Mouse (Mus musculus) heart, embryonic 15.5 days (tissue): Measurements from ENCODE around the gene Ttc30b. TPM values are rescaled to one million over a fixed set of nuclear protein-coding genes. Genes with fewer than 3 reads are reported as not detected.

ENCODE experiments used
- ATAC-seq: fragments of 200-750 bp; cut with Nextera tagmentation; replicated peaks from 2 replicates; pipeline ENCODE4 v1.8.0; 2017; ENCODE audit warnings: low read depth, moderate TSS enrichment; ENCODE audit not compliant: insufficient number of reproducible peaks, insufficient read depth, low FRiP score
- H3K27ac ChIP-seq: fragments of 300-500 bp; sonication (generic); 2 replicates; pipeline ENCODE4 v1.5.1; 2015; ENCODE audit warnings: mild to moderate bottlenecking, inconsistent platforms
- H3K27me3 ChIP-seq: fragments of 300-500 bp; sonication (generic); 2 replicates; pipeline ENCODE4 v1.6.1; 2015; ENCODE audit warnings: inconsistent platforms
- H3K36me3 ChIP-seq: fragments of 300-500 bp; sonication (generic); 2 replicates; pipeline ENCODE4 v1.6.1; 2015; ENCODE audit warnings: mild to moderate bottlenecking, inconsistent platforms
- H3K4me1 ChIP-seq: fragments of 300-500 bp; sonication (generic); replicated peaks from 2 replicates; pipeline ENCODE4 v1.6.1; 2015; ENCODE audit warnings: inconsistent platforms
- H3K4me2 ChIP-seq: fragments of 300-500 bp; sonication (generic); 2 replicates; pipeline ENCODE4 v1.6.1; 2015; ENCODE audit warnings: inconsistent platforms, mild to moderate bottlenecking, moderate library complexity
- H3K4me3 ChIP-seq: fragments of 300-500 bp; sonication (generic); 2 replicates; pipeline ENCODE4 v1.5.1; 2015; ENCODE audit warnings: mild to moderate bottlenecking, inconsistent platforms
- H3K9ac ChIP-seq: fragments of 300-500 bp; sonication (generic); 2 replicates; pipeline ENCODE4 v1.6.1; 2015; ENCODE audit warnings: mild to moderate bottlenecking, inconsistent platforms
- H3K9me3 ChIP-seq: fragments of 300-500 bp; sonication (generic); replicated peaks from 2 replicates; pipeline ENCODE4 v1.6.1; 2016; ENCODE audit warnings: inconsistent platforms
- WGBS: fragments of 180-500 bp; shearing (Covaris S2); methylation state at CpG from one replicate; pipeline ENCODE4 v1.1.7; 2015; ENCODE audit warnings: mixed read lengths; 5-methylcytosine and 5-hydroxymethylcytosine counted together
- polyA plus RNA-seq: library from polyadenylated mRNA; unstranded; fragments of >200 nt; fragmentation: Nextera tagmentation; extraction: Ambion mirVana; gene quantifications from 2 replicates; pipeline ENCODE4 v1.2.1, GENCODE M21; 2015

The Ttc30b gene
- polyA plus RNA-seq, 1 experiment from 2014 or later, result 11.7 TPM

DNA sequence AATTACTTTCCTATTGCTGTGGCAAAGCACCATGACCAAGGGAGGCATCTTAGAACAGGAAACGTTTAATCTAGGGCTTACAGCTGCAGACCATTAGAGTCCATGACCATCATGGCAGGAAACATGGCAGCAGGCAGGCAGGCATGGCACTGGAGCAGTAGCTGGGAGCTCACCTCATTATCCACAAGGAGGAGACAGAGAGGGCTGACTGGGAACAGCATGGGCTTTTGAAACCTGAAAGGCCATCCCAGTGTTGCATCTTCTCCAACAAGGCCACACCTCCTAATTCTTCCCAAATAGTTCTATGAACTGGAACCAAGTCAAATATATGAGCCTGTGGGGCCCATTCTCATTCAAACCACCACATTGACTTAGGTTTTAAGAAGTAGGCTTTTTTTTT lies 38.1 kb downstream of the Ttc30b start:
- Histone ChIP-seq H3K4me2 (no peak overlapping the region), H3K36me3 (peaks cover 6% of the 10 kb centered on the region; the same call in 1 of the 2 replicates), H3K27ac (no peak overlapping the region), H3K27me3 (no peaks in the 10 kb centered on the region), H3K9me3 (no peaks in the 10 kb centered on the region), H3K4me1 (no peaks in the 10 kb centered on the region), H3K4me3 (no peak overlapping the region), H3K9ac (no peak overlapping the region)
- WGBS, result 88% methylated on average over 1 of the region's 1 CpGs
- ATAC-seq, result no peak

DNA sequence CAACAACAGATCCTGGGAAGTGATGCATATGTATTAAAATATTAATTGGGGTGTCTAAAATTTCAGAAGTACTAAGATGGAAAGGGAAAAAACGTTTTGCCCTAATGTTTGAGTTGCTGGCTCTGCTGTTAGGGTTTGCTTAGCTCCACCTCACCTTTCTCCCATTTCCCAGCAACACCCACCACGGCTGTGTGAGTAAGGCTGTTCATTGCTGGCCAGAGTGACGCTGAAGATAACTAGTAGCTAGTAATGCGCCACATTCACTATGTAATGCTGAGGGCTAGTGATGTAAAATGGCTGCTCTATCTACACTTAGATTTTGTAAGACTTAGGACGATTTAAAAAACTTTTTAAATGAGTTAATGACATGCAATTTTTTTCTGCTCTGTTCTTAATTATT lies 42.7 kb downstream of the Ttc30b start:
- no peak overlapping the region for H3K4me2 ChIP-seq
- no peak for ATAC-seq
- H3K36me3 ChIP-seq, result no peaks in the 10 kb centered on the region
- no peaks in the 10 kb centered on the region for H3K4me1 ChIP-seq
- H3K9ac ChIP-seq, result no peak overlapping the region
- no peaks in the 10 kb centered on the region for H3K27me3 ChIP-seq
- no peaks in the 10 kb centered on the region for H3K9me3 ChIP-seq
- WGBS, result 75% methylated on average over 5 of the region's 5 CpGs
- H3K4me3 ChIP-seq, result no peak overlapping the region
- no peak overlapping the region for H3K27ac ChIP-seq

DNA sequence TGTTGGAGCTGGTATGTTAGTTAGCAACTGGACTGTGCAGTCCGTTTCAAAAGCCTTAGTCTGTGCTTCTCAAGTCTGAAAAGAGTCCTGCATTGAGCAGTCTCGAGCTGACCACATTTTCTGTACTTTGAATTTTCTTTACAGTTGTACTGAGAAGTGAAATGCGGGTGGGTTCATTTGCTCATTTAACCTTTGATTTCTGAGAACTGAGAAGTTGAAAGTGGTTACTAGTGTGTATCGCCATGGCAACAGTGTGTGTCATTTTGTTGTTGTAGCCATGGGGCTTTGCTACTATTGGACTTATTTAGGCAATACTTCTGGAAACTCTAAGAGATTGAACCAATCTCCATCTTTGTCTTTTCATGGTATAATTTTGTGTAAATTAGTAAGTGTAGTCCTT lies 46.4 kb downstream of the Ttc30b start:
- Histone ChIP-seq H3K27ac (no peak overlapping the region), H3K9me3 (no peaks in the 10 kb centered on the region), H3K4me2 (no peak overlapping the region), H3K27me3 (no peaks in the 10 kb centered on the region), H3K9ac (no peak overlapping the region), H3K4me3 (no peak overlapping the region), H3K4me1 (no peaks in the 10 kb centered on the region), H3K36me3 (no peaks in the 10 kb centered on the region; the same call in 1 of the 2 replicates)
- ATAC-seq, result no peak
- WGBS, result 81% methylated on average over 4 of the region's 4 CpGs

Other genes with a start within 250 kb of the Ttc30b start
- gene Nfe2l2, start 233.9 kb downstream of the Ttc30b start, polyA plus RNA-seq, result 49.4 and 52.0 TPM in 2 replicates
- 23.7 and 26.6 TPM in 2 replicates for gene Agps, start 106.4 kb downstream of the Ttc30b start, polyA plus RNA-seq
- 0.76 and 0.78 TPM in 2 replicates for gene Ttc30a2, start 39.6 kb upstream of the Ttc30b start, polyA plus RNA-seq
- gene Ttc30a1, start 43.4 kb upstream of the Ttc30b start, polyA plus RNA-seq, result 4.8 and 5.9 TPM in 2 replicates